Mouse (Mus musculus) ES-Bruce4 (cell line): ENCODE results near the gene R3hdm4. TPM values are rescaled to one million over a fixed set of nuclear protein-coding genes. Genes with fewer than 3 reads are reported as not detected.
A peak's percentile ranks its signal among the peaks of the same experiment; 100 is the strongest.

Source experiments
- H3K27ac ChIP-seq: 2 replicates; pipeline ENCODE4 v1.5.1; 2012; ENCODE audit warnings: low read length, inconsistent platforms; ENCODE audit not compliant: insufficient read depth
- H3K27me3 ChIP-seq: 2 replicates; pipeline ENCODE4 v1.6.1; 2012; ENCODE audit warnings: mild to moderate bottlenecking, low read length, inconsistent platforms; ENCODE audit not compliant: control insufficient read depth, poor library complexity, insufficient read depth, severe bottlenecking
- H3K36me3 ChIP-seq: 2 replicates; pipeline ENCODE4 v1.6.1; 2012; ENCODE audit warnings: inconsistent platforms, mild to moderate bottlenecking, low read length, moderate library complexity; ENCODE audit not compliant: control insufficient read depth, poor library complexity, insufficient read depth, severe bottlenecking
- H3K4me1 ChIP-seq: one replicate; pipeline ENCODE4 v1.8.1; 2011; ENCODE audit warnings: low read length; ENCODE audit not compliant: control insufficient read depth, insufficient read depth
- H3K4me3 ChIP-seq: 2 replicates; pipeline ENCODE4 v1.5.1; 2011; ENCODE audit warnings: low read depth, mild to moderate bottlenecking, low read length
- H3K9ac ChIP-seq: 2 replicates; pipeline ENCODE4 v1.6.1; 2012; ENCODE audit warnings: low read depth, mild to moderate bottlenecking, inconsistent platforms; ENCODE audit not compliant: poor library complexity, severe bottlenecking
- H3K9me3 ChIP-seq: replicated peaks from 2 replicates; pipeline ENCODE4 v1.6.1; 2012; ENCODE audit warnings: mild to moderate bottlenecking, low read length, inconsistent platforms; ENCODE audit not compliant: control insufficient read depth, poor library complexity, insufficient read depth, severe bottlenecking
- CTCF ChIP-seq: IDR thresholded peaks from one replicate; pipeline ENCODE4 v1.8.1; 2011; ENCODE audit warnings: low read depth, low read length
- EP300 ChIP-seq: IDR thresholded peaks from 2 replicates; pipeline ENCODE4 v1.6.1; 2011; ENCODE audit warnings: low read depth, low read length; ENCODE audit not compliant: insufficient read depth
- POLR2A ChIP-seq: IDR thresholded peaks from one replicate; pipeline ENCODE4 v1.8.1; 2011; ENCODE audit warnings: low read length; ENCODE audit not compliant: insufficient read depth
- polyA plus RNA-seq: library from polyadenylated mRNA; stranded (reverse); fragments of >200 nt; gene quantifications from 2 replicates; pipeline ENCODE4 v1.2.4, GENCODE M21; 2011; ENCODE audit warnings: low read depth; ENCODE audit not compliant: missing spikeins, insufficient read depth, insufficient read length

The R3hdm4 gene
- polyA plus RNA-seq, 1 experiment: 49.4 TPM

- peak overlapping the region; percentile 76 for H3K27ac ChIP-seq
- H3K9ac ChIP-seq: peak overlapping the region; percentile 4; the same call in 1 of the 2 replicates
Observed at GRCm38 (mm10) chr10:79955691-79956090, 34.7 kb upstream of the R3hdm4 start.

GRCm38 (mm10) chr10:79953946-79954345, 32.9 kb upstream of the R3hdm4 start:
- Histone ChIP-seq H3K27ac (no peak overlapping the region), H3K9me3 (no peaks in the 10 kb centered on the region), H3K36me3 (no peaks in the 10 kb centered on the region), H3K9ac (no peak overlapping the region), H3K27me3 (no peaks in the 10 kb centered on the region), H3K4me3 (no peak overlapping the region), H3K4me1 (peaks cover 16% of the 10 kb centered on the region)
- TF ChIP-seq CTCF: peak; percentile 59
- TF ChIP-seq POLR2A: no peak

More at GRCm38 (mm10) chr10:79955691-79956090, 34.7 kb upstream of the R3hdm4 start:
- no peak overlapping the region for H3K4me3 ChIP-seq
- H3K4me1 ChIP-seq: peaks cover 16% of the 10 kb centered on the region
- no peaks in the 10 kb centered on the region for H3K9me3 ChIP-seq
- H3K36me3 ChIP-seq: no peaks in the 10 kb centered on the region
- H3K27me3 ChIP-seq: no peaks in the 10 kb centered on the region
- TF ChIP-seq EP300 (no peak; the same call in 1 of the 2 replicates), POLR2A (no peak), CTCF (no peak)

GRCm38 (mm10) chr10:79950661-79951060, 29.7 kb upstream of the R3hdm4 start:
- Histone ChIP-seq H3K27me3 (no peaks in the 10 kb centered on the region), H3K36me3 (no peaks in the 10 kb centered on the region), H3K4me3 (no peak overlapping the region), H3K9me3 (no peaks in the 10 kb centered on the region), H3K27ac (no peak overlapping the region), H3K9ac (no peak overlapping the region), H3K4me1 (peaks cover 6% of the 10 kb centered on the region)
- no peak for TF ChIP-seq CTCF

- Histone ChIP-seq H3K4me3 (no peak overlapping the region), H3K36me3 (no peaks in the 10 kb centered on the region), H3K4me1 (peaks cover 1% of the 10 kb centered on the region), H3K27ac (no peak overlapping the region), H3K9me3 (no peaks in the 10 kb centered on the region), H3K9ac (no peak overlapping the region), H3K27me3 (no peaks in the 10 kb centered on the region)
- TF ChIP-seq CTCF (no peak), POLR2A (no peak), EP300 (no peak)
Observed at GRCm38 (mm10) chr10:79949873-79950272, 28.9 kb upstream of the R3hdm4 start.

GRCm38 (mm10) chr10:79947502-79947901, 26.5 kb upstream of the R3hdm4 start:
- no peak overlapping the region for H3K9ac ChIP-seq

GRCm38 (mm10) chr10:79946752-79947322, 25.8 kb upstream of the R3hdm4 start:
- H3K9me3 ChIP-seq: no peaks in the 10 kb centered on the region
- H3K9ac ChIP-seq: no peak overlapping the region
- peaks cover 1% of the 10 kb centered on the region for H3K4me1 ChIP-seq
- H3K36me3 ChIP-seq: no peaks in the 10 kb centered on the region
- H3K27me3 ChIP-seq: no peaks in the 10 kb centered on the region
- H3K27ac ChIP-seq: no peak overlapping the region
- no peak overlapping the region for H3K4me3 ChIP-seq
- TF ChIP-seq CTCF (no peak), POLR2A (no peak), EP300 (no peak)

More at GRCm38 (mm10) chr10:79947502-79947901, 26.5 kb upstream of the R3hdm4 start:
- Histone ChIP-seq H3K27me3 (no peaks in the 10 kb centered on the region), H3K4me3 (no peak overlapping the region), H3K36me3 (no peaks in the 10 kb centered on the region), H3K4me1 (peaks cover 1% of the 10 kb centered on the region), H3K27ac (no peak overlapping the region), H3K9me3 (no peaks in the 10 kb centered on the region)
- TF ChIP-seq CTCF (no peak), EP300 (no peak), POLR2A (no peak)
